ENCODE assay signal across 14 mouse cellular contexts in the genomic region with DNA sequence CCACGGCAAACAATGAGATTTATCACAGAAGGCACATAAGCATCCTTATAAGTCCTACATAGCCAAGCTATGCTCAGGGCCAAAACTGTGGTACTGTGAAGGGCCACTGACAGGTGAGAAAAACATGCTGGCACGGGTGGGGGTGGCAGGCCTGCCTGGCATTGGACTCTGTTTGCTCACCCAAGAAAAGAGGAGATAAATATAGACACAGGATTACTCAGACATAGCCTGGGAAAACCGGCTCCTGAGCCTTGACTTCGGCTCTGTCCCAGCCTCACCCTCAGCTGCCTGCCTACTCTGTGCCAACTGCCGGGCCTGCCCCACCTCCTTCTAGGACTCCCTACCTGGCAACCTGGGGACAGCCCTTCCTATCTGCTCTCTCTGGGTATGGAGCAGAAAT. TPM values are rescaled to one million over a fixed set of nuclear protein-coding genes. Genes with fewer than 3 reads are reported as not detected.
DNase-seq lines count a peak whose midpoint lies in the region; ATAC-seq and TF ChIP-seq lines count a peak whose summit lies in the region.
"Had no signal": no experiment of that assay in that cellular context is flagged by ENCODE, and none has a peak within 500 bp of the region (broad histone marks: within the 10 kb centered on the region; RNA-seq: fewer than 3 reads in every experiment).

No protein-coding gene starts in this region.

- no peak for TF ChIP-seq CTCF in small intestine, adult 2 months (IDR thresholded peaks at IDR 0.05; ENCODE audit: extremely low read depth, insufficient read length, insufficient replicate concordance, low read depth, low read length)
- TF ChIP-seq CTCF in liver, postnatal 0 days (IDR thresholded peaks at IDR 0.05; ENCODE audit: low read depth) = no peak

- 23% methylated on average over 5 of the region's 5 CpGs for WGBS in small intestine, adult 2 months
- WGBS in liver, postnatal 0 days (ENCODE audit: insufficient replicate concordance) = 70% methylated on average over 5 of the region's 5 CpGs

- H3K27me3 ChIP-seq in small intestine, adult 2 months (ENCODE audit: control insufficient read depth, insufficient read depth, low read length) = no peaks in the 10 kb centered on the region
- peaks cover 19% of the 10 kb centered on the region for H3K27me3 ChIP-seq in liver, postnatal 0 days (ENCODE audit: insufficient read depth, low read length)
- H3K27me3 ChIP-seq: intestine, embryonic 15.5 days had no signal

- no peaks in the 10 kb centered on the region for H3K36me3 ChIP-seq in small intestine, adult 2 months (ENCODE audit: control insufficient read depth, insufficient read depth, low read length)
- H3K36me3 ChIP-seq in liver, postnatal 0 days (replicated peaks; ENCODE audit: insufficient read depth, low read length) = no peaks in the 10 kb centered on the region
- H3K36me3 ChIP-seq: intestine, embryonic 15.5 days; liver, embryonic 13.5 days had no signal

- H3K27ac ChIP-seq in small intestine, adult 2 months (ENCODE audit: insufficient read depth, low read depth, low read length) = peak overlapping the region; percentile 73
- no peak overlapping the region for H3K27ac ChIP-seq in liver, postnatal 0 days (ENCODE audit: low read depth)
- H3K27ac ChIP-seq: intestine, embryonic 15.5 days; liver, embryonic 13.5 days had no signal

- no peak for ATAC-seq in megakaryocyte progenitor cell, adult 5-6 weeks (replicated peaks; ENCODE audit: poor library complexity)
- no peak for ATAC-seq in liver, postnatal 0 days
- ATAC-seq: intestine, embryonic 15.5 days had no signal

- H3K4me3 ChIP-seq in small intestine, adult 2 months (ENCODE audit: low read depth, low read length) = no peak overlapping the region
- H3K4me3 ChIP-seq in liver, postnatal 0 days (ENCODE audit: low read depth, low read length) = no peak overlapping the region
- H3K4me3 ChIP-seq: intestine, embryonic 15.5 days; liver, embryonic 13.5 days had no signal

- no peak overlapping the region for H3K4me2 ChIP-seq in liver, postnatal 0 days (ENCODE audit: low read depth, low read length)
- H3K4me2 ChIP-seq: intestine, embryonic 15.5 days; liver, embryonic 13.5 days had no signal

- peak; percentile 53 to 68 for DNase-seq in frontal cortex, adult 2 months (ENCODE audit: extremely low spot score in 1 of 2, low spot score in 1 of 2)
- DNase-seq in frontal cortex, postnatal 14 days (ENCODE audit: low spot score in 2 of 2) = no peak
- DNase-seq in urinary bladder, adult 18-20 months (ENCODE audit: low spot score in 2 of 2) = peak; percentile 37 to 70
- no peak for DNase-seq in urinary bladder, postnatal 4 days (ENCODE audit: low spot score in 2 of 2)
- peak; percentile 69 to 70 for DNase-seq in heart, adult 9 months (ENCODE audit: low spot score in 2 of 2)
- DNase-seq in liver, postnatal 0 days = no peak
- DNase-seq: liver, embryonic 13.5 days; midbrain, embryonic 14.5 days had no signal

- TF ChIP-seq EP300 in liver, postnatal 0 days (IDR thresholded peaks at IDR 0.05; ENCODE audit: low read depth) = no peak

- no peak for TF ChIP-seq POLR2A in small intestine, adult 2 months (IDR thresholded peaks at IDR 0.05; ENCODE audit: low read depth, low read length)

- H3K9ac ChIP-seq in liver, postnatal 0 days (replicated peaks) = no peak overlapping the region
- H3K9ac ChIP-seq: intestine, embryonic 15.5 days; liver, embryonic 13.5 days had no signal

- no peaks in the 10 kb centered on the region for H3K9me3 ChIP-seq in liver, postnatal 0 days (ENCODE audit: low read length)
- H3K9me3 ChIP-seq: intestine, embryonic 15.5 days; liver, embryonic 13.5 days had no signal

- peaks cover 31% of the 10 kb centered on the region for H3K4me1 ChIP-seq in small intestine, adult 2 months (ENCODE audit: control insufficient read depth, insufficient read depth, insufficient read length, low read length)
- H3K4me1 ChIP-seq in liver, postnatal 0 days (ENCODE audit: insufficient read depth) = 0 out of 2 replicates have a peak, but pooled peaks cover 5% of the 10 kb centered on the region

RNA-seq across cellular contexts. Expression of gene Edn2, which starts 16.7 kb away (rescaled TPM):
- polyA plus RNA-seq in frontal cortex, adult 2 months (2012; rRNA removed) = 0.06 and 0.13 TPM in 2 replicates
- 16.5 and 51.5 TPM in 2 replicates for polyA plus RNA-seq in small intestine, adult 2 months (2012; rRNA removed)
- not detected in 2 replicates for total RNA-seq in megakaryocyte progenitor cell, adult 5-6 weeks (2015)
- total RNA-seq in megakaryocyte progenitor cell, adult 5-6 weeks (2017) = 0.24 TPM in 1 of 2 replicates, not detected in the other
- 0.07 and 0.19 TPM in 2 replicates for polyA plus RNA-seq in liver, postnatal 0 days (2015; fragmentation: Nextera tagmentation; extraction: Ambion mirVana)
- total RNA-seq: adrenal gland, postnatal 36 days; granulocyte monocyte progenitor cell, adult 5-6 weeks; neutrophil, adult 5-6 weeks had no signal

Comparison
In these comparisons a context has a peak if more than half of its experiments do, and no peak if none do; other contexts are left out.
1. DNase-seq: peak in frontal cortex, adult 2 months (2 of 2), urinary bladder, adult 18-20 months (2 of 2) and heart, adult 9 months (2 of 2); none in frontal cortex, postnatal 14 days (0 of 2), urinary bladder, postnatal 4 days (0 of 2) and liver, postnatal 0 days (single experiment).
2. RNA of gene Edn2, which starts 16.7 kb away (polyA plus RNA-seq): 16.5 to 51.5 TPM in small intestine, adult 2 months; 0.07 to 0.19 TPM in liver, postnatal 0 days and 0.06 to 0.13 TPM in frontal cortex, adult 2 months; every median in the first group is over 10 times any median in the second.